Mouse (Mus musculus) CH12.LX (cell line): Measurements from ENCODE around the gene Edem3. TPM values are rescaled to one million over a fixed set of nuclear protein-coding genes. Genes with fewer than 3 reads are reported as not detected.

ENCODE experiments used
- DNase-seq: peaks from one replicate; pipeline ENCODE4 v3.0.0-alpha.2; 2013; ENCODE audit errors: extremely low read depth
- H3K27ac ChIP-seq: 2 replicates; pipeline ENCODE4 v1.5.1; 2012; ENCODE audit warnings: low read depth, mild to moderate bottlenecking, control low read depth, moderate library complexity; ENCODE audit not compliant: insufficient read depth
- H3K27me3 ChIP-seq: replicated peaks from 2 replicates; pipeline ENCODE3; 2012; ENCODE audit warnings: inconsistent platforms
- H3K36me3 ChIP-seq, 2 experiments: replicated peaks in 1 of 2; 2 replicates each; pipeline versions ENCODE3 to v1.6.1; 2012; ENCODE audit warnings: inconsistent platforms in 1 of 2, low read length in 1 of 2, mild to moderate bottlenecking in 1 of 2, mixed read lengths in 1 of 2, moderate library complexity in 1 of 2; ENCODE audit not compliant: control insufficient read depth in 1 of 2, insufficient read depth in 1 of 2
- H3K4me1 ChIP-seq, 2 experiments: 2 replicates each; pipeline ENCODE4 v1.6.1; 2012; ENCODE audit warnings: inconsistent platforms in 1 of 2, moderate library complexity in 1 of 2; ENCODE audit not compliant: insufficient read depth in 2 of 2, control insufficient read depth in 1 of 2
- H3K4me2 ChIP-seq: 2 replicates; pipeline ENCODE4 v1.6.1; 2012; ENCODE audit warnings: low read depth, mild to moderate bottlenecking, control low read depth; ENCODE audit not compliant: poor library complexity, insufficient read depth, severe bottlenecking
- H3K4me3 ChIP-seq, 3 experiments: fragments of 150-350 bp in 1 of 3; sonication (generic) in 1 of 3; replicated peaks in 1 of 3; 2 replicates each; pipeline versions ENCODE3 to v1.5.1; 2011 to 2012; ENCODE audit warnings: low read depth in 2 of 3, low read length in 2 of 3, mild to moderate bottlenecking in 2 of 3, moderate library complexity in 2 of 3, control low read depth in 1 of 3, improper control_type of control experiment in 1 of 3, inconsistent platforms in 1 of 3, mixed read lengths in 1 of 3; ENCODE audit not compliant: poor library complexity in 1 of 3
- H3K79me2 ChIP-seq: replicated peaks from 2 replicates; pipeline ENCODE4 v1.6.1; 2012; ENCODE audit warnings: mild to moderate bottlenecking, moderate library complexity; ENCODE audit not compliant: control insufficient read depth, poor library complexity, insufficient read depth, severe bottlenecking; ENCODE audit errors: extremely low read depth
- H3K9ac ChIP-seq: 2 replicates; pipeline ENCODE4 v1.6.1; 2012; ENCODE audit warnings: low read depth, mild to moderate bottlenecking, control low read depth, moderate library complexity; ENCODE audit not compliant: insufficient read depth
- H3K9me3 ChIP-seq: replicated peaks from 2 replicates; pipeline ENCODE3; 2012; ENCODE audit warnings: low read length, inconsistent platforms, mixed read lengths
- BHLHE40 ChIP-seq: IDR thresholded peaks from 2 replicates; pipeline ENCODE4 v1.6.1; 2011; ENCODE audit warnings: mild to moderate bottlenecking, low read depth, low read length, improper control_type of control experiment
- CHD1 ChIP-seq: IDR thresholded peaks from 2 replicates; pipeline ENCODE4 v1.6.1; 2012; ENCODE audit warnings: low read depth, low read length, improper control_type of control experiment, inconsistent platforms
- CHD2 ChIP-seq: IDR thresholded peaks from 2 replicates; pipeline ENCODE4 v1.6.1; 2011; ENCODE audit warnings: low read length, improper control_type of control experiment
- ELF1 ChIP-seq: IDR thresholded peaks from 2 replicates; pipeline ENCODE4 v1.6.1; 2014; ENCODE audit warnings: low read depth, mild to moderate bottlenecking, inconsistent platforms, low read length, improper control_type of control experiment
- EP300 ChIP-seq: IDR thresholded peaks from 2 replicates; pipeline ENCODE4 v1.6.1; 2011; ENCODE audit warnings: low read length, improper control_type of control experiment
- HCFC1 ChIP-seq: IDR thresholded peaks from 2 replicates; pipeline ENCODE4 v1.6.1; 2012; ENCODE audit warnings: low read depth, mild to moderate bottlenecking, inconsistent platforms, low read length, improper control_type of control experiment
- IRF4 ChIP-seq: IDR thresholded peaks from 2 replicates; pipeline ENCODE4 v1.6.1; 2014; ENCODE audit warnings: low read depth, mild to moderate bottlenecking, inconsistent platforms, low read length, improper control_type of control experiment
- JUN ChIP-seq: IDR thresholded peaks from 2 replicates; pipeline ENCODE4 v1.6.1; 2011; ENCODE audit warnings: low read depth, mild to moderate bottlenecking, low read length, improper control_type of control experiment, moderate library complexity; ENCODE audit not compliant: insufficient read depth
- JUND ChIP-seq: conservative IDR thresholded peaks from 2 replicates; pipeline ENCODE4 v1.6.1; 2011; ENCODE audit warnings: low read depth, low read length, improper control_type of control experiment
- MAX ChIP-seq: IDR thresholded peaks from 2 replicates; pipeline ENCODE4 v1.6.1; 2011; ENCODE audit warnings: low read length, improper control_type of control experiment
- MEF2A ChIP-seq: IDR thresholded peaks from 2 replicates; pipeline ENCODE4 v1.6.1; 2014; ENCODE audit warnings: low read depth, mild to moderate bottlenecking, inconsistent platforms, low read length, improper control_type of control experiment, borderline replicate concordance
- MYC ChIP-seq: IDR thresholded peaks from 2 replicates; pipeline ENCODE4 v1.6.1; 2011; ENCODE audit warnings: low read depth, mild to moderate bottlenecking, improper control_type of control experiment, low read length
- NELFE ChIP-seq: IDR thresholded peaks from 2 replicates; pipeline ENCODE4 v1.6.1; 2011; ENCODE audit warnings: low read depth, low read length, improper control_type of control experiment
- NRF1 ChIP-seq: IDR thresholded peaks from 2 replicates; pipeline ENCODE4 v1.6.1; 2014; ENCODE audit warnings: low read depth, mild to moderate bottlenecking, inconsistent platforms, low read length, improper control_type of control experiment, moderate library complexity
- PAX5 ChIP-seq: IDR thresholded peaks from 2 replicates; pipeline ENCODE4 v1.6.1; 2012; ENCODE audit warnings: low read length, inconsistent platforms, mixed read lengths
- POLR2A ChIP-seq: IDR thresholded peaks from 2 replicates; pipeline ENCODE4 v1.6.1; 2011; ENCODE audit warnings: low read depth, mild to moderate bottlenecking, improper control_type of control experiment, low read length
- RAD21 ChIP-seq: IDR thresholded peaks from 2 replicates; pipeline ENCODE4 v1.6.1; 2011; ENCODE audit warnings: low read depth, mild to moderate bottlenecking, low read length, improper control_type of control experiment, moderate library complexity
- RCOR1 ChIP-seq: conservative IDR thresholded peaks from 2 replicates; pipeline ENCODE4 v1.6.1; 2012; ENCODE audit warnings: low read depth, mild to moderate bottlenecking, inconsistent platforms, low read length, improper control_type of control experiment
- SIN3A ChIP-seq: IDR thresholded peaks from 2 replicates; pipeline ENCODE4 v1.6.1; 2012; ENCODE audit warnings: low read length, improper control_type of control experiment, inconsistent platforms
- SMC3 ChIP-seq: IDR thresholded peaks from 2 replicates; pipeline ENCODE4 v1.6.1; 2011; ENCODE audit warnings: low read depth, low read length, improper control_type of control experiment
- TCF12 ChIP-seq: IDR thresholded peaks from 2 replicates; pipeline ENCODE4 v1.6.1; 2014; ENCODE audit warnings: low read depth, mild to moderate bottlenecking, inconsistent platforms, low read length, improper control_type of control experiment
- UBTF ChIP-seq: IDR thresholded peaks from 2 replicates; pipeline ENCODE4 v1.6.1; 2012; ENCODE audit warnings: low read depth, mild to moderate bottlenecking, inconsistent platforms, low read length, improper control_type of control experiment, moderate library complexity
- USF1 ChIP-seq: IDR thresholded peaks from 2 replicates; pipeline ENCODE4 v1.6.1; 2014; ENCODE audit warnings: low read depth, mild to moderate bottlenecking, inconsistent platforms, low read length, improper control_type of control experiment
- USF2 ChIP-seq: conservative IDR thresholded peaks from 2 replicates; pipeline ENCODE4 v1.6.1; 2011; ENCODE audit warnings: low read depth, low read length, improper control_type of control experiment
- ZC3H11A ChIP-seq: IDR thresholded peaks from 2 replicates; pipeline ENCODE4 v1.6.1; 2012; ENCODE audit warnings: low read depth, mild to moderate bottlenecking, inconsistent platforms, low read length, improper control_type of control experiment
- ZKSCAN1 ChIP-seq: IDR thresholded peaks from 2 replicates; pipeline ENCODE4 v1.6.1; 2012; ENCODE audit warnings: low read depth, inconsistent platforms, low read length, improper control_type of control experiment, borderline replicate concordance
- ZMIZ1 ChIP-seq: IDR thresholded peaks from 2 replicates; pipeline ENCODE4 v1.6.1; 2012; ENCODE audit warnings: low read depth, mild to moderate bottlenecking, inconsistent platforms, low read length, improper control_type of control experiment
- ZNF384 ChIP-seq: IDR thresholded peaks from 2 replicates; pipeline ENCODE4 v1.6.1; 2012; ENCODE audit warnings: low read depth, low read length, improper control_type of control experiment, inconsistent platforms
- dilution Hi-C: fragments of 300-500 bp; cut with MboI; formaldehyde crosslinking; loops from 2 replicates; pipeline ENCODE4 v1.14.3; 2020; ENCODE audit warnings: low sequenced_read_pairs; ENCODE audit not compliant: extremely low pct_unique_long_range_greater_than_20kb, extremely low pct_ligation_motif_present
- in situ Hi-C: fragments of 300-500 bp; cut with MboI; formaldehyde crosslinking; loops from 3 replicates; pipeline ENCODE4 v1.14.3; 2019; ENCODE audit warnings: low sequenced_read_pairs, low pct_ligation_motif_present, low pct_unique_long_range_greater_than_20kb, mixed read lengths
- polyA plus RNA-seq: library from polyadenylated mRNA; unstranded; fragments of >175 nt; gene quantifications from 2 replicates; pipeline ENCODE4 v1.2.1, GENCODE M21; 2012; ENCODE audit warnings: low read depth; ENCODE audit not compliant: insufficient read length
- total RNA-seq, 2 experiments: library from RNA; depleted of rRNA; stranded (reverse); fragments of 300-350 nt in 1 of 2; fragments of >200 nt in 1 of 2; gene quantifications; 2 replicates each; pipeline ENCODE4 v1.2.3; 2012 to 2014

Edem3 gene
- total and polyA plus RNA-seq, 3 experiments, result 9.8 to 15.8 (median 10.6) TPM

DNA sequence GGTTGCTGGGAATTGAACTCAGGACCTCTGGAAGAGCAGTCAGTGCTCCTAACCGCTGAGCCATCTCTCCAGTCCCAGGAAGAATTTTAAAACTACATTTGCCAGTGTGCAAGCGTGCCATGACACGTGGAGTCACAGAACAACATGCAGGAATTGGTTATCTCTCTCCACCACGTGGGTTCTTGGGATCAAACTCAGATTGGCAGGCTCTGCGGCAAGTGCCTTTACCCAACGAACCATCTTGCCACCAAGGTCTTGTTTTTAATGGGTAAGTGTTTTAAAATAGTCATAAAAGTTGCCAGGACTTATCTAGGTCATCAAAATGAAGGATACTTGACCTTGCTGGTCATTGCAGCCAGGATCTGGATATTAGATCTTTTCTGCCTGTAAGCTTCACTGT, 3.1 kb downstream of the Edem3 start:
- in situ Hi-C loops, result no loop called here

DNA sequence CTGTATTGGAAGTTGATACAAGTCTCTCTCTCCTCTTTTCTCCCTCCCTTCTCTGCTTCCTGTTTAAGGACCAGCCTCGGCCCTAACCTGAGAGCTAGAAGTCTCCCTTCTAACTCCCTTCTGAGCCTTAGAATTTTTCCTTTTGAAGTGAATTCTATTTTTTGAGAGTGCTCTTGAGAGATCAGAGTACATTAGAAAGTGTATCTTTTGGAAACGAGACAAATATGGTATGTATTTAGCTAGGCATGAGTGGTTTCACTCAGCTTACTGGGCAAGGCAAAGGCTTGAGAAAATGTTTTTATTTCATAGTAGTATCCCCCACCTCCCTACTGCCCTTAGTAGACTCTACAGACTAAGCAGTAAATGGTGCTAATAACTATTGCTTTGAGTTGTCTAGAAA, 3.8 kb downstream of the Edem3 start:
- dilution Hi-C loops (no loop called here), in situ Hi-C loops (no loop called here)
- no peak for TF ChIP-seq BHLHE40
- TF ChIP-seq MYC, result no peak
- TF ChIP-seq HCFC1, result no peak
- no peak for TF ChIP-seq POLR2A
- TF ChIP-seq SIN3A, result no peak
- no peak for TF ChIP-seq NRF1
- TF ChIP-seq MAX, result no peak
- TF ChIP-seq ZMIZ1, result no peak
- no peak for TF ChIP-seq ZKSCAN1
- no peak for TF ChIP-seq NELFE
- TF ChIP-seq CHD2, result no peak
- TF ChIP-seq IRF4, result no peak
- no peak for TF ChIP-seq MEF2A
- no peak for TF ChIP-seq SMC3
- no peak for TF ChIP-seq RCOR1
- TF ChIP-seq ZNF384, result no peak
- TF ChIP-seq CHD1, result no peak
- no peak for TF ChIP-seq EP300
- TF ChIP-seq RAD21, result no peak
- no peak for TF ChIP-seq TCF12
- Histone ChIP-seq H3K9me3 (no peaks in the 10 kb centered on the region), H3K79me2 (peaks cover 10% of the 10 kb centered on the region; the same call in 1 of the 2 replicates), H3K4me2 (no peak overlapping the region), H3K27ac (no peak overlapping the region), H3K36me3 (peaks cover 7 to 22% of the 10 kb centered on the region in 2 experiments), H3K27me3 (no peaks in the 10 kb centered on the region), H3K4me3 (no peak overlapping the region), H3K9ac (no peak overlapping the region), H3K4me1 (peaks cover 0 to 30% of the 10 kb centered on the region in 2 experiments; a peak in 2 of 4 replicates)
- no peak for DNase-seq

More for the DNA sequence above, 3.1 kb downstream of the Edem3 start:
- TF ChIP-seq UBTF (no peak), SMC3 (no peak), ZNF384 (no peak), IRF4 (no peak), JUN (no peak), ZC3H11A (no peak), ELF1 (no peak), NELFE (no peak), JUND (no peak), CHD2 (no peak), ZMIZ1 (no peak), USF2 (no peak), HCFC1 (no peak), USF1 (no peak), TCF12 (no peak), RCOR1 (no peak), PAX5 (no peak)
- Histone ChIP-seq H3K79me2 (peaks cover 10% of the 10 kb centered on the region; the same call in 1 of the 2 replicates), H3K4me2 (no peak overlapping the region), H3K9ac (no peak overlapping the region), H3K27me3 (no peaks in the 10 kb centered on the region), H3K27ac (no peak overlapping the region), H3K9me3 (no peaks in the 10 kb centered on the region), H3K4me1 (peaks cover 0 to 36% of the 10 kb centered on the region in 2 experiments; a peak in 2 of 4 replicates), H3K4me3 (no peak overlapping the region), H3K36me3 (peaks cover 7 to 22% of the 10 kb centered on the region in 2 experiments)
- DNase-seq, result no peak
- dilution Hi-C loops, result no loop called here
